Mouse (Mus musculus): ENCODE data around the gene Ptprn2. TPM values are rescaled to one million over a fixed set of nuclear protein-coding genes. Genes with fewer than 3 reads are reported as not detected.

Gene Ptprn2
- polyA plus RNA-seq, 1 experiment, result 0.40 TPM

GRCm38 (mm10) chr12:117054925-117055570 lies 569.5 kb downstream of the Ptprn2 start:
- no peak overlapping the region for H3K4me3 ChIP-seq (ENCODE audit: control insufficient read depth, low read depth, low read length)
- H3K27ac ChIP-seq (ENCODE audit: control insufficient read depth, insufficient read depth, low read depth, low read length), result no peak overlapping the region
- TF ChIP-seq POLR2A (IDR thresholded peaks at IDR 0.05; ENCODE audit: control insufficient read depth, low read depth, low read length) (no peak), CTCF (IDR thresholded peaks at IDR 0.05; ENCODE audit: control insufficient read depth, insufficient read depth, insufficient replicate concordance, low read depth, low read length) (no peak)
- no peaks in the 10 kb centered on the region for H3K4me1 ChIP-seq (ENCODE audit: control insufficient read depth, insufficient read depth, low read length)
- no peaks in the 10 kb centered on the region for H3K36me3 ChIP-seq (ENCODE audit: control insufficient read depth, insufficient read depth, low read length)
- no peaks in the 10 kb centered on the region for H3K27me3 ChIP-seq (ENCODE audit: control insufficient read depth, insufficient read depth, low read length)

DNA sequence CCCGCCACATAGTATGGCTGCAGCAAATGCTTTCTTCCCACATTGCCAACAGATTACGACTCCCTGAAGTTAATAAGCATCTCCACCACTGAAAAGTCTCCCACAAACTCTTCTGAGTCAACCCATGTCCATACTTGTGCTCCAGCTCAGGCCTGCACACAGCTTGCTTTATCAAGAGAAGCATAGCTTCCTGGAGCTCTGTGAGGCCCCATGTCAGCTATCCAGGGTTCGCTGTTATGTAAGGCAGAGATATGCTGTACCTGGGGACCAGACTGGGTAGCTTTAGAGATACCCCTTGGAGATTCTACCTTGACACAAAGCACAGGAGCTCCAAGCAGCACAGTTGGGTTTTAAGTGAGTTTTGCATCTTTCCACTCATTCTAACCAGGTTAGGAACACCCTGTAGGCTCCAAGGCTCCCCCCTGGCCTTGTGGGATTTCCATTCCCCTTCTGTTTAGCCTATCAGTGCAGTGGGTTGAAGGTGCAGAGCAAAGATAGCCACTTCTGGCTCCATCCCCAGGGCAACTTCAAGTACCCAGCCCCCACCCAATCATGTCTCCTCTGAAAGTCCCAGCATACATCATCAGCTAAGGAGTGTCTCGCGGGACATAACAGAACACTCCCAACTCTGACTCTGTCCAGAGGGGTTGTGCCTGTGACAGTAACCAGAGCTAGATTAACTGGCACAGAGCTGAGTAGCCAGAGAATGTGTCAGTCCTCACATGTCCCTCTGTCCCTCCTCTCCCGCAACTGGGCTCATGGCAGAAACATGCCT lies 572.9 kb downstream of the Ptprn2 start:
- Histone ChIP-seq H3K4me3 (ENCODE audit: control insufficient read depth, low read depth, low read length) (no peak overlapping the region), H3K36me3 (ENCODE audit: control insufficient read depth, insufficient read depth, low read length) (no peaks in the 10 kb centered on the region), H3K27me3 (ENCODE audit: control insufficient read depth, insufficient read depth, low read length) (no peaks in the 10 kb centered on the region), H3K27ac (ENCODE audit: control insufficient read depth, insufficient read depth, low read depth, low read length) (no peak overlapping the region), H3K4me1 (ENCODE audit: control insufficient read depth, insufficient read depth, low read length) (no peaks in the 10 kb centered on the region)
- TF ChIP-seq CTCF (IDR thresholded peaks at IDR 0.05; ENCODE audit: control insufficient read depth, insufficient read depth, insufficient replicate concordance, low read depth, low read length) (no peak), POLR2A (IDR thresholded peaks at IDR 0.05; ENCODE audit: control insufficient read depth, low read depth, low read length) (no peak)

DNA sequence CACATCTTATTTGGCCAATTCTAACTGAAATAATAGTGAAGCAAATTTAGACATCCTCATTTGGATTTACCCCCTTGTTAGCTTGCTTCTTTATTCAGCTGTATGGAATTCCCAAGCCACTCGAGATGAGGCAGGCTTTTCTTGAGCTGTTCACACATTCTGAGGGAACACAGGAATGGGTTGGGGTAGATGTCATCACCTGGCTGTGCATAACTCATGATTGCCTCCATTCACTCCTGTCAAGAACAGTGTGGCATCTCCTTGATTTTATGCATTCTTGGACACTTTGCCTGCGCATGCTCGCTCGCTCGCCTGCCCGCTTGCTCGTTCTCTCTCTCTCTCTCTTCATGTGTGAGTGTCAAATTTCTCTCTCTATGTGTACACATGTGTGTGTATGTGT lies 573.5 kb downstream of the Ptprn2 start:
- Histone ChIP-seq H3K27me3 (ENCODE audit: control insufficient read depth, insufficient read depth, low read length) (no peaks in the 10 kb centered on the region), H3K4me3 (ENCODE audit: control insufficient read depth, low read depth, low read length) (no peak overlapping the region)
- TF ChIP-seq POLR2A (IDR thresholded peaks at IDR 0.05; ENCODE audit: control insufficient read depth, low read depth, low read length) (no peak), CTCF (IDR thresholded peaks at IDR 0.05; ENCODE audit: control insufficient read depth, insufficient read depth, insufficient replicate concordance, low read depth, low read length) (no peak)

DNA sequence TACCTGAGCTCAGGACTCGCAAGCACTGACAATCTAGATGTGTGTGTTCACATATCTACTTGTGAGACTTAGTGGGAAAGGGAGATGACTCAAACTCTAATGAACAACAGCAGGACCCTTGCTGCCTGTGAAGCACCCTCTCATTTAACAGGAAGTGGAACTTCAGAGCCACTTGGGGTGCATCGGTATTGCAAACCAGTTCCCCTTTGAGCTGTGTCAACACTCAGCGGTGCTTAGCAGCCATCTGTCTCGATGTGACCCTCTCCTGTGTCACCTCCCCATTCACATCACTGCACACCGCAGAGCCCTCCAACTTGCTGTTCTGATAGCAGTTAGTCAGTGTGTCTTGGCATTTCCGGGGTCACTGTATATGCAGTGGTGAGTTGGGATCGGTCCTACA lies 592.1 kb downstream of the Ptprn2 start:
- no peaks in the 10 kb centered on the region for H3K27me3 ChIP-seq (ENCODE audit: control insufficient read depth, insufficient read depth, low read length)
- no peak overlapping the region for H3K27ac ChIP-seq (ENCODE audit: control insufficient read depth, insufficient read depth, low read depth, low read length)
- H3K36me3 ChIP-seq (ENCODE audit: control insufficient read depth, insufficient read depth, low read length), result no peaks in the 10 kb centered on the region
- no peak for TF ChIP-seq CTCF (IDR thresholded peaks at IDR 0.05; ENCODE audit: control insufficient read depth, insufficient read depth, insufficient replicate concordance, low read depth, low read length)
- TF ChIP-seq POLR2A (IDR thresholded peaks at IDR 0.05; ENCODE audit: control insufficient read depth, low read depth, low read length), result no peak
- no peaks in the 10 kb centered on the region for H3K4me1 ChIP-seq (ENCODE audit: control insufficient read depth, insufficient read depth, low read length)
- H3K4me3 ChIP-seq (ENCODE audit: control insufficient read depth, low read depth, low read length), result no peak overlapping the region

More for the DNA sequence above, 573.5 kb downstream of the Ptprn2 start:
- no peak overlapping the region for H3K27ac ChIP-seq (ENCODE audit: control insufficient read depth, insufficient read depth, low read depth, low read length)
- H3K4me1 ChIP-seq (ENCODE audit: control insufficient read depth, insufficient read depth, low read length), result no peaks in the 10 kb centered on the region
- H3K36me3 ChIP-seq (ENCODE audit: control insufficient read depth, insufficient read depth, low read length), result no peaks in the 10 kb centered on the region

DNA sequence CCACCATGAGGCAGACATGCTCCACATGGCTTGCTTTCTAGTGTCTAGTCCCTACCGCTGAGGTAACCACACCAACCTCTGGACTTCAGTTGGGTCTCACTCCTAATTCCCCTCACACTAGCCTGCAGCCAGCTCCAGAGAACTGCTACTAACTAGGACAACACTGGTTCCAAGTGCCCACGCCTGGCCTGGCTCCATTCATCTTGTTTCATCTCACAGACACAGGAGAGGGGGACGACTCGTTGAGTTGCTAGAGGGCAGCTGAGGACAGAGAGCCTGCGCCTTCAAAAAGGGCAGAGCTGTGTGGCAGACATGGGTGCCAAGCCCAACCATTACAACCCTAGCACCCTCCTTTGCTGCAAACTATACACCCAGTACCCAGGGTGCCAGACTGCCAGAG lies 593.4 kb downstream of the Ptprn2 start:
- Histone ChIP-seq H3K4me1 (ENCODE audit: control insufficient read depth, insufficient read depth, low read length) (no peaks in the 10 kb centered on the region), H3K27me3 (ENCODE audit: control insufficient read depth, insufficient read depth, low read length) (no peaks in the 10 kb centered on the region), H3K36me3 (ENCODE audit: control insufficient read depth, insufficient read depth, low read length) (no peaks in the 10 kb centered on the region), H3K4me3 (ENCODE audit: control insufficient read depth, low read depth, low read length) (no peak overlapping the region), H3K27ac (ENCODE audit: control insufficient read depth, insufficient read depth, low read depth, low read length) (no peak overlapping the region)
- TF ChIP-seq CTCF (IDR thresholded peaks at IDR 0.05; ENCODE audit: control insufficient read depth, insufficient read depth, insufficient replicate concordance, low read depth, low read length) (no peak), POLR2A (IDR thresholded peaks at IDR 0.05; ENCODE audit: control insufficient read depth, low read depth, low read length) (no peak)

- no peaks in the 10 kb centered on the region for H3K27me3 ChIP-seq (ENCODE audit: control insufficient read depth, insufficient read depth, low read length)
- H3K27ac ChIP-seq (ENCODE audit: control insufficient read depth, insufficient read depth, low read depth, low read length), result no peak overlapping the region
- H3K4me1 ChIP-seq (ENCODE audit: control insufficient read depth, insufficient read depth, low read length), result no peaks in the 10 kb centered on the region
- TF ChIP-seq POLR2A (IDR thresholded peaks at IDR 0.05; ENCODE audit: control insufficient read depth, low read depth, low read length) (no peak), CTCF (IDR thresholded peaks at IDR 0.05; ENCODE audit: control insufficient read depth, insufficient read depth, insufficient replicate concordance, low read depth, low read length) (no peak)
- H3K36me3 ChIP-seq (ENCODE audit: control insufficient read depth, insufficient read depth, low read length), result no peaks in the 10 kb centered on the region
- H3K4me3 ChIP-seq (ENCODE audit: control insufficient read depth, low read depth, low read length), result no peak overlapping the region
Observed at GRCm38 (mm10) chr12:117079724-117080123, 594.2 kb downstream of the Ptprn2 start.

DNA sequence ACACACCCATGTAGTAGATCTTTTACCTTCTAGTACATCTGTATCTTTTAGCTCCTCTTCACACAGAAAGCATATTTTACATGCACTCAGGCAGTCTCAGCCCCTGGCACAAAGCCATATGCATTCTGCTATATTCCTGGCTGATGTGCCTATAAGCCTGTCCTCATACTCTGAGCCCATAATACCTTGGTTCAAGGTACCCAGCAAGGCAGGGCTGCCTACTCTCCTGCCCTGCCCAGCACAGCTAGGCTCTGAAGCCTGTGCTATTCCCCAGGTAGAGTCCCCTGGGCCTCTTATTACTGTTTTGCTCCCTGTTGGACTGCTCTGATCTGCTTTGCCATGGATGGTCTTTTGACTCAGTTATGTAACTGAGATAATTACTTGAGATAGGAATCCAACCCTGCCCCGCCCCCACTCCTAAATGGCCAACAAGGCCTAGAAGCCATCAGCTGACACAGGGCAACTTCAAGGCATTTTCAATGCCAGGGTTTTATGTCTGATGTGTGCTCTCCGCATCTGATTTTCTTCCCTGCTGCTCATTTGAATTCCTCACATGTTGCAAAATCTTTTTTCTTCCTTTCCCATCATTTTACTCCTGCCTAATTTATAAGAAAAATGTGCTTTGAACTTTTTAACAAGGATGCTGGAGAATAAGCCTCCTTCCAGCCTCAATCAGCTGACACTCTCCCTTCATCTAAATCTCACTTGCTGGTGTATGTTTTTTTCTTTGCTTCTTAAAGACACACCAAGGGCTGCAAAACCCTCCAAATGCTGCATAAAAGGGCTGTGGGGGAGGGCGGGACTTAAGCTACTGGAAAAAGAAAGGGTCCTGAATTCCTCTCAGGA lies 598.6 kb downstream of the Ptprn2 start:
- H3K4me3 ChIP-seq (ENCODE audit: control insufficient read depth, low read depth, low read length), result no peak overlapping the region
- no peaks in the 10 kb centered on the region for H3K4me1 ChIP-seq (ENCODE audit: control insufficient read depth, insufficient read depth, low read length)
- TF ChIP-seq POLR2A (IDR thresholded peaks at IDR 0.05; ENCODE audit: control insufficient read depth, low read depth, low read length) (no peak), CTCF (IDR thresholded peaks at IDR 0.05; ENCODE audit: control insufficient read depth, insufficient read depth, insufficient replicate concordance, low read depth, low read length) (no peak)
- no peaks in the 10 kb centered on the region for H3K27me3 ChIP-seq (ENCODE audit: control insufficient read depth, insufficient read depth, low read length)
- no peak overlapping the region for H3K27ac ChIP-seq (ENCODE audit: control insufficient read depth, insufficient read depth, low read depth, low read length)
- H3K36me3 ChIP-seq (ENCODE audit: control insufficient read depth, insufficient read depth, low read length), result no peaks in the 10 kb centered on the region
